Mouse (Mus musculus): ENCODE measurements around the gene Rlbp1.

Gene Rlbp1

GRCm38 (mm10) chr7:79386422-79387133 lies at the start of gene Rlbp1:
Gene Rlbp1 (minus strand): TSS chr7:79387048.
- in situ Hi-C loops (cut with MboI), result no loop called here

DNA sequence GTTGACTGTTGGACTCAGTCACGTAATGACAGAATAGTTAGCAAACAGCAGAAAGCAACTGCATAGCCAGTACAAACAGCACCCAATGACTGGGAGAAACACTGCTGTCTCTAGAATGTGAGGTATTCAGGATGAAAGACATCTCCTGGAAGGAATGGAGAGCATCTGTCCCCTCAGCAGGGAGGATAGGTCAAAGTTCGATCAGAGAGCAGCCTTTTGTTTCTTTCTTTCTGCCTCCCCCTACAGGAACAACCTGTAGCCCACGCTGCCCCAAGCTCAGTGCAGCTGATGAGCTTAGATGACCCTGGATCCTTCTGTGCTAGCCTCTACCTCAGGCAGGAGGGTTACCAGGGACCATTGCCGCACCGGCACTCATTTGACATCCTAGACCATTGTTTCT lies 41.4 kb upstream of the Rlbp1 start:
- in situ Hi-C loops (cut with MboI), result no loop called here

DNA sequence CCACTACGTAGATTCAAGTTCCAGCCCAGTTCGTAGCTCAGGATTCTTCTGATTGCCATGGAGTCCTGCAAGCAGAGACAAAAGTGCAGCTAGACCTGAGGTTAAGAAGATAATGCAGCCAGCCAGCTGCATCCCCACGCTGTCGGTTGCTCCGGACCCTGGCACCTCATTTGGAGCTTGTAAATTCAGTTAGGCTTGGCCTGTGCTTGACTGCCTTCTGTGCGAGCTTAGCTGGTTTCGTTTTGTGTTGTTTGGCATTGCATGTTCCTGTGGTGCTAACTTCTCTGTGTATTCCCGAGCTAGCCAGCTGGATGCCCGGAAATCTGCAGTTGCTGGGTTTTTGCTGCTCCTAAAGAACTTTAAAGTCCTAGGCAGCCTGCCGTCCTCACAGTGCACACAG lies 39.0 kb upstream of the Rlbp1 start:
- in situ Hi-C loops (cut with MboI), result no loop called here

DNA sequence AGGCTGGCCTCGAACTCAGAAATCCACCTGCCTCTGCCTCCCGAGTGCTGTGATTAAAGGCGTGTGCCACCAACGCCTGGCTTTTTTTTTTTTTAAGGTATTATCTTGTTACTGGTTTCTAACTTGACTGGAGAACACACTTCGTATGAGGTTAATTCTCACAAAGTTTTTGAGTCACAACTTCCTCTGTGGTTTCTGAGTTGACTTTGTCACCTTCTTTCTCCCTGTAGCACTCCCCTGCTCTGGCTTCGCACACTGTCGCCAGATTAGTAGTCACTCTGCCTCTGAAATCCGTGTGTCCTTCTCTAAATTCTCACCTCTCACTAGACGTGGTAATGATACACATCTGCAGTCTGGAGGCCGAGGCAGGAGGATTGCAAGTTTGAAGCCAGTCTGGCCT lies 36.0 kb upstream of the Rlbp1 start:
- in situ Hi-C loops (cut with MboI), result no loop called here

GRCm38 (mm10) chr7:79419950-79420349 lies 33.1 kb upstream of the Rlbp1 start:
- in situ Hi-C loops (cut with MboI), result no loop called here

- in situ Hi-C loops (cut with MboI), result no loop called here
These were observed 27.9 kb upstream of the Rlbp1 start for GRCm38 (mm10) chr7:79414449-79415375.

DNA sequence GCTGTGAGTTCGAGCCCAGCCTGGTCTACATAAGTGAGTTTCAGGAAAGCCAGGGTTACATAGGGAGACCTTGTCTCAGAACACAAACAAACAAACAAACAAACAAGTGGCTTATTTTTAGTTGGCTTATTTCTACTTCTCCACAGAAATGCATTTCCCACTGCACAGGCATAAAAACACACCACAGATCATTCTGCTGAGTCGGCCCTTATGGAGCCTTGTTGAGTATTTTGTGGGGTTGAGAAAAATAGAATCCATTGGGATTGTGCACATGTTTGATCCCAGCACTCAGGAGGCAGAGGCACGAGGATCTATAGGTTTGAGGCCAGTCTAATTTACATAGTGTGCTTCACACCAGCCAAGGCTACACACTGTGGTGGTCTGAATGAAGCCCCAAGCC lies 13.4 kb upstream of the Rlbp1 start:
- in situ Hi-C loops (cut with MboI), result no loop called here

DNA sequence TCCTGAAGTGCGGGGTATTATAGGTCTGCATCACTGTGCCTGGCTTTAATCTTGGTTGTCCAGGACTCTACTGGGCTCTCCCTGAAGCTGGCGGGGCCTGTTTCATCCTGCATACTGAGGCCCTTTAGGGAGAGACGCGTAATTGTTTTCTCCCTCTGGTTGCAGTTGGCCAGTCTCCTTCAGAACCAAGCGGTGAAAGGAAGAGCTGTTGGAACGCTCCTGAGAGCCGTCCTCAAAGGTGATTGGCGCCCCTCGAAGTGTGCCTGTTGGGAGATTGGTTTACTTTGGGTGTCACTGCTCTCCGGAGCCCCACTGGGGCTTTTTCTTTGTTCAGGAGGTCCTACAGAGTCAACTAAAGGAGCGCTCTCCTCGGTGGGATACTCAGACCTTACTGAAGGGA lies 12.1 kb upstream of the Rlbp1 start:
- in situ Hi-C loops (cut with MboI), result no loop called here

GRCm38 (mm10) chr7:79398426-79398825 lies 11.6 kb upstream of the Rlbp1 start:
- in situ Hi-C loops (cut with MboI), result no loop called here

DNA sequence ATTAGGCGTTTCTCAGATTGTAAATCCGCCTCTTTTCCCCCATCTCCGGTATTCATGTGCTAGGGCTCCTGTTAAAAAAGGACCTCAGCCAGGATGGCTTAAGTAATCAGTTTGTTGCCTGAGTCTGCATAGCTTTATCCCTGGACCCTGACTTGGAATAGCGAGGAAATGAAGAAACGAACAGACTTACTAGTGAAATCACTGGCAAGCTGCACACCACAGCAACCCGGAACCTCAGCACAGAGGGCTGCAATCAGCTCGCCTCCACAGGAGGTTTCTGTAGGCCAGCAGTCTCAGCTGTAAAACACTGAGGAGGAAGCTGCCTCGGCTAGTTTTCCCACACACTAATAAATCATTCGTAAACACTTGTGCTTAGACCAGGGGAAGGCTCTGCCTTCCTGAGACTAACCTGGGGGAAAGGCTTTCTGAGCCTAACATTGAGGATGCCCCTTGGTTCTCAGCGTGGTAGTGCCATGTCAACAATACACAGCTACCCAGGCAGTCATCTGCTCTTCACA lies 10.7 kb upstream of the Rlbp1 start:
- in situ Hi-C loops (cut with MboI), result no loop called here

DNA sequence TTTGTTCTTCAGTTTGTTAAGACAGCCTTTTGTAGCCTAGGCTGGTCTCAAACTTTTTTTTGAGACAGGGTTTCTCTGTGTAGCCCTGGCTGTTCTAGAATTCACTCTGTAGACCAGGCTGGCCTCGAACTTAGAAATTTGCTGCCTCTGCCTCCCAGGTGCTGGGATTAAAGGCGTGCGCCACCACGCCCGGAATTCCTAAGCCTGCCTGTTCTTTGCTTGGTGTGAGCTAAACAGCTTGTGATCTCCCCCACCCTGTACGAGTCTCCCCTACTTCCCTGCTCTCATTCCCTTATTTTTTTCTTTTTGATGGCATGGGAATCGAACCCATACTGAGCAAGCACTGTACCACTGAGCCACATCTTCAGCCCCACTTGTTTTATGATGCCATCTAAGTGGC lies 8.3 kb upstream of the Rlbp1 start:
- in situ Hi-C loops (cut with MboI), result no loop called here

DNA sequence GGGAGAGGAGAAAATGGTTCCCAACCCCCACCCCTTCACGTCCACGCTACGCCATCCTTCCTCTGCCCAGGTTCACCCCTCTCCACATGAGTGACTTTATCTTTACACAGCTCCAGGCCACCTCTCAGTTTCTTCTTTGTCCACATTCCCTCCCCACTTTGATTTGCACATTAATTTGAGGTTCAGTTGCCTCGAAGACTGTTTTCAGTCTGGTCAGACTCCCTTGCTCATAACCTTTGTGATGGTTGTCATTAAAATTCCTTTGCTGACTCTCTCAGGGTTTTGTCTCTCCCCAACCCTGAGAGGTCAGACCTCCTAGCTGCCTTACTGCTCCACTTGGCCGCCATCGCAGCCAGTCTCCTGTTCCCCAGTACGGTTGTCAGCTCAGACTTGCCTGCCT lies 7.8 kb upstream of the Rlbp1 start:
- in situ Hi-C loops (cut with MboI), result no loop called here

DNA sequence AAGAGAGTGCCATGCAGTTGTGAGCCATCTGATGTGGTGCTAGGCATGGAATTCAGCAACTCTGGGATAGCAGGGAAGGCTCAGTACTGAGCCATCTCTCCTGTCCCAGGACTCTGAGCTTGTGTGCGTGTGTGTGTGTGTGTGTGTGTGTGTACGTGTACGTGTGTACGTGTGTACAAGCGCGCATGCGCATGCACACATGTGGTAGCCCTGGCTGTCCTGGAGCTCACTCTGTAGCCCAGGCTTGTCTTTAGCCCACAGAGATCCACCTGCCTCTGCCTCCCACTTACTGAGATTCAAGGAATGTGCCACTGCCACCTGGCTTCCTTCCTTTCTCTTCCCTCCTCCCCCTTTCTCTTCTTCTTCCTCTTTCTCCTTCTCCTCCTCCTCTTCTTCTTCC lies 7.1 kb upstream of the Rlbp1 start:
- in situ Hi-C loops (cut with MboI), result no loop called here

DNA sequence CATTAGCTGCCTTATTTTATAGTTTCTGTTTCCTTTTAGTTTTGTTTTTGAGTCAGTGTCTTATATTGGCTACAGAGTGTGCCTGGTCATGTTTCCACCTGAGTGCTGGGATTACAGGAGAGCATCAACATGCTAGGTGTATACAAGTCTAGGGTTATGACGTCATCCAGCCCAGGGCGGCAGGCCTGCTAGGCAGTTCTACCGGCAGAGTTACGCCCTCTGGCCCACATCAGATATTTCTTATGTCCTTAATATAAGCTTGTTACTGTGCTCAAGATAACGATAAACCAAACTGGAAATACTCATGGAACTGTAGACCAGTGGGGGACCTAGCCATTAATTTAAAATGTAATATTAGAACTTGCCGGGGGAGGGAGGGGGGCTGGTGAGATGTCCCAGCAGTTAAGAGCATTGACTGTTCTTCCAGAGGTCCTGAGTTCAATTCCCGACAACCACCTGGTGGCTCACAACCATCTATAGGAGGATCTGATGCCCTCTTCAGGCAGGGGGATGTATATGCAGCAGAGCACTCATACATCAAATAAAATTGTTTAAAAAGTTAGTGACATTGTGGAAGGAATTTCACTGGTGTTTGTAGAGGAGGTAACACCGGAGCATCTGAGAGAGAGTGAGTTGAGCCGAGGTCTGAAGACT lies 6.1 kb upstream of the Rlbp1 start:
- in situ Hi-C loops (cut with MboI), result no loop called here

- in situ Hi-C loops (cut with MboI), result no loop called here
These were observed 5.2 kb upstream of the Rlbp1 start, which contains the start of gene Fanci for GRCm38 (mm10) chr7:79391883-79392649. Gene Fanci (plus strand): TSS chr7:79391929.

- in situ Hi-C loops (cut with MboI), result no loop called here
These were observed 4.6 kb upstream of the Rlbp1 start for GRCm38 (mm10) chr7:79391471-79391870.

- in situ Hi-C loops (cut with MboI), result no loop called here
These were observed 3.4 kb upstream of the Rlbp1 start for GRCm38 (mm10) chr7:79390141-79390708.

DNA sequence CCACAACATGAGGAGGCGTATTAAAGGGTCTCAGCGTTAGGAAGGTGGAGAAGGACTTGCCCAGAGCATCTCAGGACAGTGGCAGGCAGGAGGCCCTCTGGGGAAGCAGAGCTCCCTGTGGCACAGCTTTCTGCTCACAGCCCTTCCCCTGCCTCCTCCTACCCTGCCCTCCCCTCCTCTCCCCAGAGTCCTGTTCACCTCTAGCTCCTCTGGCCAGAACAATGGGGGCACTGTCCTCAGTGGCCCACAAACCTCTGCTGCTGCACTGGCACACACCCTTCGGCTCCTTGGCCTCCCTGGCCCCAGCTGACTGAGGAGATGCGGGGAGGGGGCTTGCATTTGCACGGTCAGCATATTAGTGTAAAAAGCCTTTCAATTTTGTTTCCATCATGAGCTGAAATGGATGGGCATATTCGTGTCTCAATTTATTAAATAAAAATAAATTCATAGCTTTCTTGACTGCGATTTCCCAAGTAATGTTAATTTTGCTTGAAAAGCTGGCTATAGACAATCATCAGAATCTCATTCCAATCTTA lies 1.9 kb upstream of the Rlbp1 start:
- in situ Hi-C loops (cut with MboI), result no loop called here

DNA sequence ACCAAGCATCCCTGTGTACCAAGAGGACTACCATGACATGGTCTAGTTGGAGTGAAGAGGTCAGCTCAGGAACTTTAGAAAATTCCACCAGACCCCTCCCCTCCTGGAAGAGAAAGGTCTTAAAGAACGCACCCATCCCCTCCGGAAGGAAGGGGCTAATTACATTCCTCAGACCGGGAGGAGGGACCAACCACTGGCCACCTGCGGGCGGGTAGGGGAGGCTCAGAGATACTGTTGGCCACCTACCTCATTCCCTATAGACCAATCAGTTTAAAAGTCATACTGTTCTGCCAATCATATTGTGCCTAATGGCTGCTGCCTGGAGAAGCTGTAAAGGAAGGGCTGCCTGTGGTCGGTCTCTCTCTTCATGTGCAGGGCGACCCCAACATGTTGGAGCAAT lies 1.1 kb upstream of the Rlbp1 start:
- in situ Hi-C loops (cut with MboI), result no loop called here

DNA sequence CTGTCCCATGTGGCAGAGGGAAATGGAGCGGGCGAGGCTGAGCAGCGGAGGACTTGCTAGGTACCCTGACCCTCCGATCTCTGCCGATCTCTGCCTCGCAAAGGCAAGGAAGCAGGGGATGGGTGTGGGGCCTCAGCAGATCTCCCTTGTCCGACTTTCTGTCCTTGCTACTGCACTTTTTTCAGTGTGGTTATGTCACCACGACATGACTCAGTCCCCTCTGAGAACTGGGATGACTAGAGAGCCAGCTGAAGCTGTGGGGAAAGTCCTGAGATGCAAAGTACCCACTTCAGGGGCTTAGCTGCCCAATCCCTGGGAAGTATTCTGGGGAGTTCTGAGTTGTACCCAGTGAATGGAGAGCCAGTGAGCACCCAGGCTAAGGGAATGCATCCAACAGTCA lies 292 bp upstream of the Rlbp1 start:
- in situ Hi-C loops (cut with MboI), result no loop called here

Data from mature B cell (primary cell).